Mouse (Mus musculus): ENCODE data around the gene Exoc1. TPM values are rescaled to one million over a fixed set of nuclear protein-coding genes. Genes with fewer than 3 reads are reported as not detected.

The Exoc1 gene
- polyA plus RNA-seq, 1 experiment from 2014 or later = 27.5 TPM

GRCm38 (mm10) chr5:76616196-76616747 lies 87.2 kb downstream of the Exoc1 start:
- H3K36me3 ChIP-seq (ENCODE audit: control insufficient read depth, insufficient read depth, low read length) = peaks cover 78% of the 10 kb centered on the region
- H3K27me3 ChIP-seq (replicated peaks; ENCODE audit: control insufficient read depth, insufficient read depth, low read length) = no peaks in the 10 kb centered on the region
- ATAC-seq (ENCODE audit: low read depth) = no peak
- H3K4me1 ChIP-seq (ENCODE audit: control insufficient read depth, insufficient read depth, low read length) = no peaks in the 10 kb centered on the region
- 83% methylated on average over 2 of the region's 2 CpGs for WGBS
- DNase-seq (ENCODE audit: low spot score) = no peak
- no peak overlapping the region for H3K4me3 ChIP-seq (ENCODE audit: low read depth, low read length)
- no peaks in the 10 kb centered on the region for H3K9me3 ChIP-seq (ENCODE audit: control insufficient read depth, low read length)
- no peak overlapping the region for H3K9ac ChIP-seq (ENCODE audit: low read depth, low read length)
- no peak overlapping the region for H3K4me2 ChIP-seq (ENCODE audit: low read depth, low read length)
- H3K27ac ChIP-seq (replicated peaks; ENCODE audit: low read depth, low read length) = no peak overlapping the region

GRCm38 (mm10) chr5:76618750-76619149 lies 89.6 kb downstream of the Exoc1 start:
- no peak for DNase-seq (ENCODE audit: low spot score)
- no peak for ATAC-seq (ENCODE audit: low read depth)
- no peaks in the 10 kb centered on the region for H3K9me3 ChIP-seq (ENCODE audit: control insufficient read depth, low read length)
- no peak overlapping the region for H3K4me2 ChIP-seq (ENCODE audit: low read depth, low read length)
- H3K4me1 ChIP-seq (ENCODE audit: control insufficient read depth, insufficient read depth, low read length) = no peaks in the 10 kb centered on the region
- H3K9ac ChIP-seq (ENCODE audit: low read depth, low read length) = no peak overlapping the region
- no peaks in the 10 kb centered on the region for H3K27me3 ChIP-seq (replicated peaks; ENCODE audit: control insufficient read depth, insufficient read depth, low read length)
- no peak overlapping the region for H3K4me3 ChIP-seq (ENCODE audit: low read depth, low read length)
- H3K36me3 ChIP-seq (ENCODE audit: control insufficient read depth, insufficient read depth, low read length) = peaks cover 73% of the 10 kb centered on the region
- WGBS = 79% methylated on average over 7 of the region's 7 CpGs
- no peak overlapping the region for H3K27ac ChIP-seq (replicated peaks; ENCODE audit: low read depth, low read length)

Other genes starting within 250 kb of the Exoc1 start
- gene Clock, start 224.5 kb upstream of the Exoc1 start, polyA plus RNA-seq (2014; fragmentation: Nextera tagmentation; extraction: Ambion mirVana) = 12.6 and 13.2 TPM in 2 replicates
- not detected in 2 replicates for gene Pdcl2, start 198.2 kb upstream of the Exoc1 start, polyA plus RNA-seq (2014; fragmentation: Nextera tagmentation; extraction: Ambion mirVana)
- not detected in 2 replicates for gene Nmu, start 165.5 kb upstream of the Exoc1 start, polyA plus RNA-seq (2014; fragmentation: Nextera tagmentation; extraction: Ambion mirVana)
- 1.6 and 2.5 TPM in 2 replicates for gene Gm7271, start 45.3 kb upstream of the Exoc1 start, polyA plus RNA-seq (2014; fragmentation: Nextera tagmentation; extraction: Ambion mirVana)
- gene Cep135, start 59.4 kb downstream of the Exoc1 start, polyA plus RNA-seq (2014; fragmentation: Nextera tagmentation; extraction: Ambion mirVana) = 6.4 and 6.8 TPM in 2 replicates
- gene C530008M17Rik, start 127.2 kb downstream of the Exoc1 start, polyA plus RNA-seq (2014; fragmentation: Nextera tagmentation; extraction: Ambion mirVana) = 9.8 and 10.8 TPM in 2 replicates